Mouse (Mus musculus): Measurements from ENCODE around the gene Olfr73.

GRCm38 (mm10) chr2:87989813-87990212, 47.7 kb downstream of the Olfr73 start, which contains the start of gene Olfr1158:
- TF ChIP-seq CTCF (IDR thresholded peaks at IDR 0.05; ENCODE audit: borderline replicate concordance, insufficient read depth, low read depth, low read length) (no peak), POLR2A (IDR thresholded peaks at IDR 0.05; ENCODE audit: borderline replicate concordance, insufficient read depth, low read length) (no peak)
